8 mouse cellular contexts compared by ENCODE assay signal in the genomic region with DNA sequence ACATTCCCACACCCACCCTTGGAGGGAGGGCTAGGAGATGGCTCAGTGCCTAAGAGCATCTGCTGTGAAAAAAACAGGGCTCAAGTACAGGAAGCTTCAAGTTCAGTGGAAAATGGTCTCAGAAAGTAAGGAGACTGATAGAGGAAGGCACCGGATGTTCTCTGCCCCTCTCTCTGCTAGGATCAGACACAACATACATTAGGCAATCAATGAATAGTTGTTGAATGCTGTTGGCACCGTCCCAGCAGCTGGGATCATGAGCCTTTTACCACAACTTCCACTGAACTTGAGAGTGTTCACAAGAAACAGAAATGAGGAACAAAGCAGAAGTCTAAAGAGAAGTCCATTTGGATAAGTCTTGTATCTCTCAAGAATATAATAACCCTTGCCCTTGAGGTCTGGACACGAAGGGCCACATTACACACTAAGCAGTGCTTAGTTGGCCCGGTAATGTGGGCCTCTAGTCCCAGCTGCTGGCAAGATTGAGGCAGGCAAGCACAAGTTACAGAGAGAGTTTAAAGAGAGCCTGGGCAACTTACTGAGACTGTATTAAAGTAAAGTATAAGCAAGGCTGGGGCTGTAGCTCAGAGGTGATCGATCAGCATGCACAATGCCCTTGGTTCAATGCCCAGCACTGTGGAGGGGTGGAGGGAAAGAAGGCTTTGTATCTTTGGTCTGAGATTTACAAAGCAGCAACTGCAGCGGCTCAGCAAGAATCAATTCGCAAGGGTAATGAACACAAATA. TPM values are rescaled to one million over a fixed set of nuclear protein-coding genes. Genes with fewer than 3 reads are reported as not detected.
A peak's percentile ranks its signal among the peaks of the same experiment; 100 is the strongest.
DNase-seq lines count a peak whose midpoint lies in the region; ATAC-seq lines count a peak whose summit lies in the region.

No protein-coding gene starts in this region.

- no peaks in the 10 kb centered on the region for H3K27me3 ChIP-seq in forebrain, embryonic 10.5 days (ENCODE audit: poor library complexity, severe bottlenecking)
- no peaks in the 10 kb centered on the region for H3K27me3 ChIP-seq in forebrain, embryonic 11.5 days (ENCODE audit: control insufficient read depth, insufficient read depth, low read length)
- no peaks in the 10 kb centered on the region for H3K27me3 ChIP-seq in neural tube, embryonic 14.5 days (ENCODE audit: control insufficient read depth, insufficient read depth, low read length)

- peaks cover 13% of the 10 kb centered on the region for H3K36me3 ChIP-seq in forebrain, embryonic 10.5 days (replicated peaks)
- no peaks in the 10 kb centered on the region for H3K36me3 ChIP-seq in forebrain, embryonic 11.5 days (ENCODE audit: control insufficient read depth, insufficient read depth, low read length)
- no peaks in the 10 kb centered on the region for H3K36me3 ChIP-seq in neural tube, embryonic 14.5 days (ENCODE audit: control insufficient read depth, insufficient read depth, low read length)

- no peak for DNase-seq in forebrain, embryonic 10.5 days (ENCODE audit: extremely low spot score, low spot score)
- DNase-seq in forebrain, embryonic 11.5 days (ENCODE audit: low spot score) = no peak
- DNase-seq in ovary, adult 18-20 months (ENCODE audit: low spot score) = peak; percentile 21
- DNase-seq in ovary, postnatal 14 days (ENCODE audit: low spot score) = no peak
- peak; percentile 56 to 59 for DNase-seq in kidney, postnatal 4 days
- no peak for DNase-seq in thymus, postnatal 10 days (ENCODE audit: low spot score in 2 of 2)

- H3K4me2 ChIP-seq in forebrain, embryonic 11.5 days (ENCODE audit: low read depth, low read length, severe bottlenecking) = no peak overlapping the region
- no peak overlapping the region for H3K4me2 ChIP-seq in neural tube, embryonic 14.5 days (ENCODE audit: low read depth, low read length)

- no peaks in the 10 kb centered on the region for H3K9me3 ChIP-seq in forebrain, embryonic 10.5 days
- no peaks in the 10 kb centered on the region for H3K9me3 ChIP-seq in forebrain, embryonic 11.5 days (ENCODE audit: control insufficient read depth, low read length)
- no peaks in the 10 kb centered on the region for H3K9me3 ChIP-seq in neural tube, embryonic 14.5 days (ENCODE audit: control insufficient read depth, low read length)

- H3K9ac ChIP-seq in forebrain, embryonic 11.5 days (ENCODE audit: low read length) = no peak overlapping the region
- H3K9ac ChIP-seq in neural tube, embryonic 14.5 days (replicated peaks; ENCODE audit: low read depth, low read length) = no peak overlapping the region

- no peak for ATAC-seq in forebrain, embryonic 11.5 days (replicated peaks; ENCODE audit: low FRiP score)
- peak; percentile 60; the same call in 1 of the 2 replicates for ATAC-seq in neural tube, embryonic 14.5 days (ENCODE audit: low read depth)
- ATAC-seq in activated CD4-positive, CD25-positive, alpha-beta regulatory T cell, adult 4 months = no peak

- peaks cover 26% of the 10 kb centered on the region for H3K4me1 ChIP-seq in forebrain, embryonic 10.5 days
- no peaks in the 10 kb centered on the region for H3K4me1 ChIP-seq in forebrain, embryonic 11.5 days (replicated peaks; ENCODE audit: control insufficient read depth, insufficient read depth, low read length)
- peaks cover 14% of the 10 kb centered on the region; the same call in 1 of the 2 replicates for H3K4me1 ChIP-seq in neural tube, embryonic 14.5 days (ENCODE audit: control insufficient read depth, insufficient read depth, low read length)

- H3K4me3 ChIP-seq in forebrain, embryonic 10.5 days = no peak overlapping the region
- no peak overlapping the region for H3K4me3 ChIP-seq in forebrain, embryonic 11.5 days (ENCODE audit: low read depth, low read length)
- no peak overlapping the region for H3K4me3 ChIP-seq in neural tube, embryonic 14.5 days (ENCODE audit: low read depth, low read length)

- WGBS in forebrain, embryonic 10.5 days = 79% methylated on average over 7 of the region's 7 CpGs
- 68% methylated on average over 7 of the region's 7 CpGs for WGBS in forebrain, embryonic 11.5 days
- 30% methylated on average over 7 of the region's 7 CpGs for WGBS in neural tube, embryonic 14.5 days

- peak overlapping the region; percentile 40; the same call in 1 of the 2 replicates for H3K27ac ChIP-seq in forebrain, embryonic 10.5 days
- H3K27ac ChIP-seq in forebrain, embryonic 11.5 days (ENCODE audit: low read depth, low read length) = no peak overlapping the region
- H3K27ac ChIP-seq in neural tube, embryonic 14.5 days (ENCODE audit: low read depth, low read length) = peak overlapping the region; percentile 57; the same call in 1 of the 2 replicates

RNA-seq across cellular contexts. Expression of gene Zfp609, which starts 17.2 kb away (rescaled TPM):
- polyA plus RNA-seq in forebrain, embryonic 10.5 days (2016; fragmentation: Nextera tagmentation; extraction: Ambion mirVana) = 8.2 and 8.3 TPM in 2 replicates
- 12.3 and 12.9 TPM in 2 replicates for polyA plus RNA-seq in forebrain, embryonic 11.5 days (2014; fragmentation: Nextera tagmentation; extraction: Ambion mirVana)
- 8.9 and 10.1 TPM in 2 replicates for polyA plus RNA-seq in neural tube, embryonic 14.5 days (2014; fragmentation: Nextera tagmentation; extraction: Ambion mirVana)
- 1 to 10 TPM; 1.8 to 2.3 TPM for polyA plus RNA-seq in activated CD4-positive, CD25-positive, alpha-beta regulatory T cell, adult 4 months (2017; shearing (Covaris generic))

RNA-seq across cellular contexts. Expression of gene Pclaf, which starts 45.4 kb away (rescaled TPM):
- polyA plus RNA-seq in forebrain, embryonic 10.5 days (2016; fragmentation: Nextera tagmentation; extraction: Ambion mirVana) = 339 and 372 TPM in 2 replicates
- polyA plus RNA-seq in forebrain, embryonic 11.5 days (2014; fragmentation: Nextera tagmentation; extraction: Ambion mirVana) = 264 and 318 TPM in 2 replicates
- polyA plus RNA-seq in neural tube, embryonic 14.5 days (2014; fragmentation: Nextera tagmentation; extraction: Ambion mirVana) = 14.7 and 18.6 TPM in 2 replicates
- 10 to 100 TPM; 52.7 to 80.6 TPM for polyA plus RNA-seq in activated CD4-positive, CD25-positive, alpha-beta regulatory T cell, adult 4 months (2017; shearing (Covaris generic))

Comparison
In these comparisons a context has a peak if more than half of its experiments do, and no peak if none do; other contexts are left out.
1. DNase-seq: peak in ovary, adult 18-20 months (single experiment) and kidney, postnatal 4 days (2 of 2); none in forebrain, embryonic 10.5 days (single experiment), forebrain, embryonic 11.5 days (single experiment), ovary, postnatal 14 days (single experiment) and thymus, postnatal 10 days (0 of 2).